Mouse (Mus musculus) CH12.LX (cell line): ENCODE data around the gene Sgsm3. TPM values are rescaled to one million over a fixed set of nuclear protein-coding genes. Genes with fewer than 3 reads are reported as not detected.

ENCODE experiments used
- DNase-seq: peaks from one replicate; pipeline ENCODE4 v3.0.0-alpha.2; 2013; ENCODE audit errors: extremely low read depth
- H3K27ac ChIP-seq: 2 replicates; pipeline ENCODE4 v1.5.1; 2012; ENCODE audit warnings: low read depth, mild to moderate bottlenecking, control low read depth, moderate library complexity; ENCODE audit not compliant: insufficient read depth
- H3K27me3 ChIP-seq: replicated peaks from 2 replicates; pipeline ENCODE3; 2012; ENCODE audit warnings: inconsistent platforms
- H3K36me3 ChIP-seq, 2 experiments: replicated peaks in 1 of 2; 2 replicates each; pipeline versions ENCODE3 to v1.6.1; 2012; ENCODE audit warnings: inconsistent platforms in 1 of 2, low read length in 1 of 2, mild to moderate bottlenecking in 1 of 2, mixed read lengths in 1 of 2, moderate library complexity in 1 of 2; ENCODE audit not compliant: control insufficient read depth in 1 of 2, insufficient read depth in 1 of 2
- H3K4me1 ChIP-seq, 2 experiments: 2 replicates each; pipeline ENCODE4 v1.6.1; 2012; ENCODE audit warnings: inconsistent platforms in 1 of 2, moderate library complexity in 1 of 2; ENCODE audit not compliant: insufficient read depth in 2 of 2, control insufficient read depth in 1 of 2
- H3K4me2 ChIP-seq: 2 replicates; pipeline ENCODE4 v1.6.1; 2012; ENCODE audit warnings: low read depth, mild to moderate bottlenecking, control low read depth; ENCODE audit not compliant: poor library complexity, insufficient read depth, severe bottlenecking
- H3K4me3 ChIP-seq, 3 experiments: fragments of 150-350 bp in 1 of 3; sonication (generic) in 1 of 3; replicated peaks in 1 of 3; 2 replicates each; pipeline versions ENCODE3 to v1.5.1; 2011 to 2012; ENCODE audit warnings: low read depth in 2 of 3, low read length in 2 of 3, mild to moderate bottlenecking in 2 of 3, moderate library complexity in 2 of 3, control low read depth in 1 of 3, improper control_type of control experiment in 1 of 3, inconsistent platforms in 1 of 3, mixed read lengths in 1 of 3; ENCODE audit not compliant: poor library complexity in 1 of 3
- H3K79me2 ChIP-seq: replicated peaks from 2 replicates; pipeline ENCODE4 v1.6.1; 2012; ENCODE audit warnings: mild to moderate bottlenecking, moderate library complexity; ENCODE audit not compliant: control insufficient read depth, poor library complexity, insufficient read depth, severe bottlenecking; ENCODE audit errors: extremely low read depth
- H3K9ac ChIP-seq: 2 replicates; pipeline ENCODE4 v1.6.1; 2012; ENCODE audit warnings: low read depth, mild to moderate bottlenecking, control low read depth, moderate library complexity; ENCODE audit not compliant: insufficient read depth
- H3K9me3 ChIP-seq: replicated peaks from 2 replicates; pipeline ENCODE3; 2012; ENCODE audit warnings: low read length, inconsistent platforms, mixed read lengths
- BHLHE40 ChIP-seq: IDR thresholded peaks from 2 replicates; pipeline ENCODE4 v1.6.1; 2011; ENCODE audit warnings: mild to moderate bottlenecking, low read depth, low read length, improper control_type of control experiment
- CHD1 ChIP-seq: IDR thresholded peaks from 2 replicates; pipeline ENCODE4 v1.6.1; 2012; ENCODE audit warnings: low read depth, low read length, improper control_type of control experiment, inconsistent platforms
- CTCF ChIP-seq, 2 experiments: IDR thresholded peaks in 1 of 2; conservative IDR thresholded peaks in 1 of 2; 2 replicates each; pipeline ENCODE4 v1.5.1; 2011 to 2012; ENCODE audit warnings: low read depth in 2 of 2, low read length in 2 of 2, improper control_type of control experiment in 1 of 2, inconsistent platforms in 1 of 2, mild to moderate bottlenecking in 1 of 2, moderate library complexity in 1 of 2
- ELF1 ChIP-seq: IDR thresholded peaks from 2 replicates; pipeline ENCODE4 v1.6.1; 2014; ENCODE audit warnings: low read depth, mild to moderate bottlenecking, inconsistent platforms, low read length, improper control_type of control experiment
- IRF4 ChIP-seq: IDR thresholded peaks from 2 replicates; pipeline ENCODE4 v1.6.1; 2014; ENCODE audit warnings: low read depth, mild to moderate bottlenecking, inconsistent platforms, low read length, improper control_type of control experiment
- MAFK ChIP-seq: IDR thresholded peaks from 2 replicates; pipeline ENCODE4 v1.6.1; 2011; ENCODE audit warnings: low read length, improper control_type of control experiment; ENCODE audit not compliant: insufficient replicate concordance
- MEF2A ChIP-seq: IDR thresholded peaks from 2 replicates; pipeline ENCODE4 v1.6.1; 2014; ENCODE audit warnings: low read depth, mild to moderate bottlenecking, inconsistent platforms, low read length, improper control_type of control experiment, borderline replicate concordance
- RAD21 ChIP-seq: IDR thresholded peaks from 2 replicates; pipeline ENCODE4 v1.6.1; 2011; ENCODE audit warnings: low read depth, mild to moderate bottlenecking, low read length, improper control_type of control experiment, moderate library complexity
- SMC3 ChIP-seq: IDR thresholded peaks from 2 replicates; pipeline ENCODE4 v1.6.1; 2011; ENCODE audit warnings: low read depth, low read length, improper control_type of control experiment
- dilution Hi-C: fragments of 300-500 bp; cut with MboI; formaldehyde crosslinking; loops from 2 replicates; pipeline ENCODE4 v1.14.3; 2020; ENCODE audit warnings: low sequenced_read_pairs; ENCODE audit not compliant: extremely low pct_unique_long_range_greater_than_20kb, extremely low pct_ligation_motif_present
- in situ Hi-C: fragments of 300-500 bp; cut with MboI; formaldehyde crosslinking; loops from 3 replicates; pipeline ENCODE4 v1.14.3; 2019; ENCODE audit warnings: low sequenced_read_pairs, low pct_ligation_motif_present, low pct_unique_long_range_greater_than_20kb, mixed read lengths
- polyA plus RNA-seq: library from polyadenylated mRNA; unstranded; fragments of >175 nt; gene quantifications from 2 replicates; pipeline ENCODE4 v1.2.1, GENCODE M21; 2012; ENCODE audit warnings: low read depth; ENCODE audit not compliant: insufficient read length
- total RNA-seq, 2 experiments: library from RNA; depleted of rRNA; stranded (reverse); fragments of 300-350 nt in 1 of 2; fragments of >200 nt in 1 of 2; gene quantifications; 2 replicates each; pipeline ENCODE4 v1.2.3; 2012 to 2014

Sgsm3 gene
- total and polyA plus RNA-seq, 3 experiments, result 14.4 to 25.5 (median 15.0) TPM

GRCm38 (mm10) chr15:81060975-81061374 is 83.4 kb downstream of the Sgsm3 start:
- Histone ChIP-seq H3K4me1 (peaks cover 0 to 27% of the 10 kb centered on the region in 2 experiments; a peak in 2 of 4 replicates), H3K79me2 (no peaks in the 10 kb centered on the region; the same call in 1 of the 2 replicates), H3K4me2 (no peak overlapping the region), H3K4me3 (no peak overlapping the region), H3K27ac (no peak overlapping the region), H3K27me3 (no peaks in the 10 kb centered on the region), H3K36me3 (peaks cover 0 to 52% of the 10 kb centered on the region in 2 experiments), H3K9ac (no peak overlapping the region), H3K9me3 (no peaks in the 10 kb centered on the region)
- dilution Hi-C loops, result no loop called here
- no peak for TF ChIP-seq BHLHE40
- no peak for TF ChIP-seq CHD1
- TF ChIP-seq MAFK, result 0 out of 2 replicates have a peak, but pooled peaks have one; percentile 60
- peak; percentile 22; the same call in 1 of the 2 replicates for TF ChIP-seq SMC3
- no peak for TF ChIP-seq ELF1
- no peak for TF ChIP-seq MEF2A
- peak in 1 of 2 experiments; percentile 48; a peak in 2 of 4 replicates for TF ChIP-seq CTCF (conservative IDR thresholded peaks at IDR 0.05 in 1 of 2, IDR thresholded peaks at IDR 0.05 in 1 of 2; ENCODE audit: low read depth in 2 of 2, low read length in 2 of 2)
- TF ChIP-seq IRF4, result no peak
- TF ChIP-seq RAD21, result peak; percentile 15
- DNase-seq, result peak; percentile 19
- in situ Hi-C loops, result loop anchor here (5.0 to 25.0 kb wide), 2 partner anchors 34 to 251 kb away; no protein-coding TSS in a partner anchor

Other genes starting within 250 kb of the Sgsm3 start
- 226 and 274 TPM in 2 replicates for gene Adsl, start 29.3 kb upstream of the Sgsm3 start, total RNA-seq (2012; rRNA removed)
- gene Adsl, start 29.3 kb upstream of the Sgsm3 start, total RNA-seq (2014; rRNA removed), result 341 and 356 TPM in 2 replicates
- gene Adsl, start 29.3 kb upstream of the Sgsm3 start, polyA plus RNA-seq, result 276 and 286 TPM in 2 replicates
- 7.3 and 8.2 TPM in 2 replicates for gene Mrtfa, start 213.0 kb downstream of the Sgsm3 start, total RNA-seq (2012; rRNA removed)
- gene Mrtfa, start 213.0 kb downstream of the Sgsm3 start, total RNA-seq (2014; rRNA removed), result 4.1 and 4.6 TPM in 2 replicates
- gene Mrtfa, start 213.0 kb downstream of the Sgsm3 start, polyA plus RNA-seq, result 20.1 and 23.2 TPM in 2 replicates